Mouse (Mus musculus): ENCODE measurements around the gene Bcl2.

- no peak for TF ChIP-seq CTCF (IDR thresholded peaks at IDR 0.05)
- no peak for TF ChIP-seq POLR2A (IDR thresholded peaks at IDR 0.05; ENCODE audit: insufficient read depth, low read depth, low read length)
Observed at GRCm38 (mm10) chr1:106690887-106691286, 23.2 kb downstream of the Bcl2 start.

All from heart, adult 2 months (tissue).